Mouse (Mus musculus) neutrophil, adult 5-6 weeks (primary cell): Measurements from ENCODE around the gene Cib3. TPM values are rescaled to one million over a fixed set of nuclear protein-coding genes. Genes with fewer than 3 reads are reported as not detected.

Experiments used
- ATAC-seq: fragments of 151-379, 151-347 bp; 2 replicates; pipeline ENCODE4 v1.8.0; 2017; ENCODE audit warnings: mild to moderate bottlenecking, moderate TSS enrichment; ENCODE audit not compliant: insufficient number of reproducible peaks, poor library complexity, low FRiP score, severe bottlenecking; ENCODE audit errors: extremely low read depth
- total RNA-seq: library from RNA; stranded (forward); fragments of 200-1000 nt; gene quantifications from 2 replicates; pipeline ENCODE4 v1.2.3, GENCODE M21; 2017

Gene Cib3
- total RNA-seq, 1 experiment from 2014 or later: 1.7 TPM

GRCm38 (mm10) chr8:72158096-72158495 lies 54.5 kb downstream of the Cib3 start:
- ATAC-seq: no peak

Other genes starting within 250 kb of the Cib3 start
- 257 and 280 TPM in 2 replicates for gene Cyp4f18, start 203.2 kb downstream of the Cib3 start, total RNA-seq
- gene Olfr372, start 171.6 kb downstream of the Cib3 start, total RNA-seq: 0.12 and 0.47 TPM in 2 replicates
- 0.61 TPM in 1 of 2 replicates, not detected in the other for gene Olfr373, start 129.7 kb downstream of the Cib3 start, total RNA-seq
- gene Olfr374, start 105.8 kb downstream of the Cib3 start, total RNA-seq: 0.12 TPM in 2 replicates
- gene Tpm4, start 77.9 kb downstream of the Cib3 start, total RNA-seq: 600 and 603 TPM in 2 replicates
- 510 and 563 TPM in 2 replicates for gene Rab8a, start 51.6 kb downstream of the Cib3 start, total RNA-seq
- gene Hsh2d, start 23.2 kb downstream of the Cib3 start, total RNA-seq: 38.6 and 47.4 TPM in 2 replicates
- not detected in 2 replicates for gene Gm11034, start 799 bp upstream of the Cib3 start, total RNA-seq
- 259 and 282 TPM in 2 replicates for gene Fam32a, start 6.9 kb upstream of the Cib3 start, total RNA-seq
- gene Ap1m1, start 27.2 kb upstream of the Cib3 start, total RNA-seq: 156 and 166 TPM in 2 replicates
- 5.0 and 9.7 TPM in 2 replicates for gene Gm10282, start 92.4 kb upstream of the Cib3 start, total RNA-seq
- 428 and 461 TPM in 2 replicates for gene Klf2, start 106.2 kb upstream of the Cib3 start, total RNA-seq
- gene Eps15l1, start 208.6 kb upstream of the Cib3 start, total RNA-seq: 69.5 and 70.0 TPM in 2 replicates
- gene Calr3, start 231.0 kb upstream of the Cib3 start, total RNA-seq: 0.81 TPM in 1 of 2 replicates, not detected in the other
- 11.2 and 12.3 TPM in 2 replicates for gene 1700030K09Rik, start 231.0 kb upstream of the Cib3 start, total RNA-seq